Mouse (Mus musculus): ENCODE measurements around the gene Borcs6.
A peak's percentile ranks its signal among the peaks of the same experiment; 100 is the strongest.

Borcs6 gene

DNA sequence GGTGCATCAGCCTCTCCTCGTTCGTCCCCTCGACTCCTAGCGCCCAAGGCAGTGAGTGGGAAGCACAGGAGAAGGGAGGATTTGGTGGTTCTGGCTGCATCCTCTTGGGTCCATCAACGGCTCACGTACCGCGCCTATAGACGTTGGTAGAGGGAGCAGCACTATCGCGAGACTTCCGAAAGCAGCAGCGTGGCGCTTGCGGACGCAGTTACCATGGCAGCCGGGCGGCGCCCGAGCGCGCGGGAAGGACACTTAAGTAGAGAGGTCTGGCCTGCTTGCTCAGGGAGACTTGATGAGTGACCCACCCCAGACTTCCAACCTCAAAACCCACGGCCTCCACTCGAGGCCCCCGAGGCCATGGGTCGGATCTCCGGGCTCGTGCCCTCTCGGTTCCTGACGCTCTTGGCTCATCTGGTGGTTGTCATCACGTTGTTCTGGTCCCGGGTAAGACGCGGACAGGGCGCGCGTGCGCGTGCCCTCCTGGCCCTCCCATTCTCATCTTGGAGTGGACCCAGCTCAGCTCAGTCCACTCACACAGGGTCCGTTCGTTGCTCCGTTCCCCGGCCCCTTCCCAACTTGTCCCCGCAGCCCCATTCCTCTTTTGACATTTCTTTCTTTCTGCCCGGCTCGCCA is 11.2 kb downstream of the Borcs6 start, which contains the start of gene Tmem107:
TSS of gene Tmem107 (plus strand) at position 217 of the 633 bp plus-strand sequence.
- peak; percentile 97 for DNase-seq (ENCODE audit: low read depth, low spot score)

DNA sequence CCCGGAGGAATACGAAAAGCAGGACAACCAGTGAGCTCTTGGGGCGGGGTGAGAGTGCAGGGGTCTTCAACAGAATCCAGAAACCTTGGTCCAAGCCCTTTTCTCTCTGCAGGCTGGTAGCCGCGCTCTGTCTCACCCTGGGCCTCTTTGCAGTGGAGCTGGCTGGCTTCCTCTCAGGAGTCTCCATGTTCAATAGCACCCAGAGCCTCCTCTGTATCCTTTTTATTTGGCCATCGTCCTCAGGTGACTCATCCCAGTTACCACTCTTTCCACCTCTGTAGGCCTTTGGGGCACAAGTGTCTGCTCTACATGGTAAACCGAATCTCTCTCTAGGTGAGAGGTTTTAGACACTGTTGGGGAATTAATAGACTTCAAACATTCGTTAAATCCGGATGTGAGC is 11.7 kb downstream of the Borcs6 start:
- no peak for DNase-seq (ENCODE audit: low read depth, low spot score)

DNA sequence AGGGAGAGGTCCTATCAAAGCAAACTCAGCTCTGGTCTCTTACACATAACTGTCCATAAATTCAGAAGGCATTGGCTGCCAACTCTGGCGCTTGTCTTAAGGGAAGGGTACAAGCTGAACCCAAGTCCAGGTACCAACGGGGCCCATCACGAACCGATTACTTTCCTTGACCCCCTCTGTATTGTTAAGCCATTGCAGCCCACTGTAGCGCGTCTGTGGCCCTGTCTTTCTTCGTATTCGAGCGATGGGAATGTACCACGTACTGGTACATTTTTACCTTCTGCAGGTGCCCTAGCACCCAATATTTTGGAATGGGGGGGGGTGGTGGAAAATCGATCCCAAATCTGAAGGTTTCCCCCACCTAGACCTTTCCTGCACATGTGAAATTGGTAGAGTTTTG is 12.7 kb downstream of the Borcs6 start:
- DNase-seq (ENCODE audit: low read depth, low spot score) = no peak

DNA sequence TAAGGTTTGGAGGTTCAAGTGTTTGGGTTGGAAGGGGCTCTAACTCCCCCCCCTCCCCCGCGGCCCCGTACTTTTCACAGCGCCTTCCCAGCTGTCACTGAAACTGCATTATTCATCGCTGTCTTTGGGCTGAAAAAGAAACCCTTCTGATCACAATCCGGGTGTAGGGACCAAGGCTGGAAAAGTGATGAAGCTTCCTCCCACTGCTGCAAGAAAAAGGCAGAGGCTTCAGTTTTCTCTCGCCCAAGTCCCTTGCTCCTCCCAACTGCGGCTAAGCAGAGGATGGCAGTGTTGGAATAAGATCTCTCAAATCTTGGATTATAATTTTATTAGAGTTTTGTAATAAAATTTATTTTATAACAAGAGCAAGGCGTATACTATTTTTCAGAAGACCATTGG is 13.1 kb downstream of the Borcs6 start:
- no peak for DNase-seq (ENCODE audit: low read depth, low spot score)

DNA sequence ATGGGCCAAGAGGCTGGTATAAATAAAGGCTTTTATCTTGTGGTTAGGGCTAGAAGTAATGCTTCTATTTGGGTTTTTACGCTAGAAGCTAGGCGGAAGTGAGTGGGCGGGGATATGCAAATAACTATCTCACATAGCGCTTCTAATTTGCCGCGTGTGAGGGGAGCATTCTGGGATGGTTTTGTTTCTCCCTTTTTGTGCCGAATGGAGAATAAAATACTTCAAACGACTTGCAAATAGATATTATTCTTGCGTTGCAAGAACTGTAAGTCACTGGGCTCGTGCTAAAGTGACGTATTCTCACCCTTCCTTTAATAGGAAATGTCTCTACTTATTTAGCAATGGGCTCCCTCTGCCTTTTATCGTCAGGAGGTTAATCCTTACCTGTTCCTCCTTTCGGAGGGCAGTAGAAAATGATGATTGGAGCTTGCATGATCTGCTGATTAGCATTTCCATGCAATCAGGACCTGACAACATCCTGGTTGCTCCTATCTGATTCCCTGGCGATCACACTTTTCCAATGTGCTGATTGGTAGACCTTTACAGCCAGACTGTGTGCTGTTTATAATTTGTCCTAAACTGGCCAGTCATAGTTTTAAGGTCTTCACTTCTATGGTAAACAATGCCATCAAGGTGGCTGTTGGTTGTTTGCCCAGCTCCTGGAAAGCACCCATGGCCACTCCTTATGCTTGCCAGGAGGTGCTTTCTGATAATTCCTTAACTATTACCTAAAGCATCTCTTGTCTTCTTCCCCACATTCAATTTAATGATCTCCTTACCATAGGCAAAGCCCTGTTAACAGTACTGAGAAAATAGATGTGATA is 13.8 kb downstream of the Borcs6 start:
- DNase-seq (ENCODE audit: low read depth, low spot score) = peak; percentile 98

DNA sequence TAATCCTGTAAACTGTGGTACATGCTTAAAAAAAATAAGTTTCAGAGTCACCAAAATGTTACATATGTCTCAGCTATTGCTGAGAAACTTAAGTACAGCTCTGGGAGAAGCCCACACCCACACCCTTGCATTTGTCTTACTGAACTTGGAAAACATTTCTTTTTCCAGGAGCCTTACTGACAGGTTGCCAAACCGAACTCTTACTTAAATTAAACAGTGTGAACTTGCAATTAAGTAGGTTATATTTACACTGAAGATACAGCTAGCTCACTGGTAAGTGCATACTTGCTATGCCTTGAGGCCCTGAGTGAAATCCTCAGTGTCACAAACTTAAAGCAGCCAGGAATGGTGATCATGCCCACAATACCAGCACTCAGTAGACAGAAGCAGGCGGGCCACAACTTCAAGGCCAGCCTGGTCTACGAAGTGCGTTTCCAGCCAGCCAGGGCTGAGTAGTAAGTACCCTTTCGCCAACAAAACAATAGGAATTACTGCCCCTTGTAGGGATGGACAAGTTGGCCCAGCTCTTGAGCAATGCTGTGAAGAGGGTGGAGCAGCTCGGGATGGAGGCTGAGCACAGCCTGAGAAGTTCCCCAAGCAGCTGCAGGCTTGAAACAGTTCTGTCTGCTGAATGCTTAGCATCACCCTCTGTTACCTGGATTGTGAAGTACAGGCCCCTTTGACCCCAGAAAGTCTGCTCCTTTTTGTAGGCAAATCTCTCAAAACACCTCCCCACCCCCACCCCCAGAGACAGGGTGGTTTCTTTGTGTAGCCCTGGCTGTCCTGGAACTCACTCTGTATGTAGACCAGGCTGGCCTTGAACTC is 14.6 kb downstream of the Borcs6 start:
- peak; percentile 71 for DNase-seq (ENCODE audit: low read depth, low spot score)

DNA sequence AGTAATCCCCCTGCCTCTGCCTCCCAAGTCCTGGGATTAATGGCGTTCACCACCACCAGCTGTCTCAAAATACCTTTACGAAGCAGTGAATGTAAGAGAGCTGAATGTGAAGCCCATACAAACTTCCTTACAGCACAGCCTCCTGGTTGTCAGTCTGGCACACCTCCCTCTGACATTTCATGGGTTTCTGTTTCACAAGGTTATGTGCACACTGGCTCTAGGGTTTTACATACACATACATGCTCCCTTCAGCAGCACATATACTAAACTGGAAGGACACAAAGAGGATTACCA is 15.2 kb downstream of the Borcs6 start:
- DNase-seq (ENCODE audit: low read depth, low spot score) = no peak

DNA sequence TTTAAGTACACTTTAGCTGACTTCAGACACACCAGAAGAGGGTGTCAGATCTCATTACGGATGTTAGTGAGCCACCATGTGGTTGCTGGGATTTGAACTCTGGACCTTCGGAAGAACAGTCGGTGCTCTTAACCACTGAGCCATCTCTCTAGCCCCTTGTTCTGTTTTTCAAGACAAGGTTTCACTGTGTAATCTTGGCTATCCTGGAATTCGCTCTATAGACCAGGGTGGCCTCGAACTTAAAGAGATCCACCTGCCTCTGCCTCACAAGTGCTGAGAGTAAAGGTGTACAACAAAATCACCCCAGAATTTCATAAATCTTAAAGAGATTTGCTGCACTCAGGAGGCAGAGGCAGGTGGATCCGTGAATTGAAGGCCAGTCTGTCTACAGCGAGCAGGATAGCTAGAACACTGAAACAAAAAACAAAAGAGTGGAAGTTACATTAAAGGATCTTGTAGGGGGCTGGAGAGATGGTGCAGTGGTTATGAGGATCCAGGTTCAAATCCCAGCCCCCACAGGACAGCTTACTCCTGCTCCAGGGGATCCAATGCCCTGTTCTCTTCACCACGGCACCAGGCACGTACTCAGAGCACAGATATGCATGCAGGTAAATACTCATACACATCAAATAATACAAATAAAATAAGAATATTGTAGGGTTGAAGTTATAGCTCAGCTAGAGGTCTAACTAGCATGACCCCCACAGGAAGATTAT is 16.4 kb downstream of the Borcs6 start:
- DNase-seq (ENCODE audit: low read depth, low spot score) = peak; percentile 90

DNA sequence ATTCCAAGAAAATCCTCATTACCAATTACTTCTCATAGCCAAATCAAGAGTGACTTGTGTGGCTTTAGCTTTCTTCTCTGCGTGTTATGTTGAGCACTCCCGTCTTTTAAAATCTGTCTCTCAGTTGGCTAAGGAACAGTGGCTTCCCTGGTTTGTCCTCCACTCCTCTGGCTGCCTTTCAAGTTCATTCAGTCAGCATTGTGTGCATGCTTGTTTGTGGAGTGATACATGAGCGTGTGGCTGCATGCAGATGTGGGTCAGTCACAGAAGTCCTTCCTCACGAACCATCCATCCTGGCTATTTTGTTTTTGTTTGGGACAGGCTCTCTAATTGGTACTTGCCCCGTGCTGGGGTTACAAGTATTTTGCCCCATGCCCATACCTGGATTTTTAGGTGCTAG is 17.1 kb downstream of the Borcs6 start:
- no peak for DNase-seq (ENCODE audit: low read depth, low spot score)

DNA sequence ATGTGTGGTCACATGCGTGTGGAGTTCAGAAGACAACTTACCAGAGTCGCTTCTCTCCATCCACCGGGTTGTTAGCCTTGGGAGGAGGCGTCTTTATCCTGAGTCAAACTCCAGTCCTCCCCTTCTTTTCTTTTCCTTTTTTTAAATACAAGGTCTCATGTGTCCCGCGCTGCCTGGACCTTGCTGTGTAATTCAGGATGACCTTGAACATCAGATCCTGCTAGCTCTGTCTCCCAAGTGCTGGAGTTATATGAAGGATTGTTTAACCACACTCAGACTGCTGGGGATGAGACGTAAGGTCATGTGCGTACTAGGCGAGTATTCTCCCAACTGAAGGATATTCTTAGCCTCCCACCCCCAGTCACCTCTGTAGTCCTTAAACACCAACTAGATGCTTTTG is 17.8 kb downstream of the Borcs6 start:
- DNase-seq (ENCODE audit: low read depth, low spot score) = no peak

DNA sequence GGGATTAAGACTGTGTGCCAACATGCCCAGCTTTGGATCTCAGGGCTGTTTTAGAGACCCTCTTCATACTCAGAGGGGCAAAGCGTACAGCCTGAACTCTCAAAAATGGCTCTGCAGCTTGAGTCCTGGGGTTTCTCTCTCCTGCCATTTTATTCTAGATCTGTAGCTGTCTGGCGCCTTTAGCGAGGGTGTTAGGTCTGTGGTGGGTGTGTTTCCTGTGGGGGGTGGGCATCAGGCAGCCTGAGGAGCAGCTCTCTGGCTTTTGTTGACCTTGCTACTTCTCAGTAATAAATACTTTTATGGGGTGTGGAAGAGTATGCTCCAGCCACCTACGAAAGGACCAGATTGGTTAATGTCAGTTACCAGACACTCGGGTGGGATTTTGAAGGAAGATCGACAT is 18.5 kb downstream of the Borcs6 start:
- no peak for DNase-seq (ENCODE audit: low read depth, low spot score)

DNA sequence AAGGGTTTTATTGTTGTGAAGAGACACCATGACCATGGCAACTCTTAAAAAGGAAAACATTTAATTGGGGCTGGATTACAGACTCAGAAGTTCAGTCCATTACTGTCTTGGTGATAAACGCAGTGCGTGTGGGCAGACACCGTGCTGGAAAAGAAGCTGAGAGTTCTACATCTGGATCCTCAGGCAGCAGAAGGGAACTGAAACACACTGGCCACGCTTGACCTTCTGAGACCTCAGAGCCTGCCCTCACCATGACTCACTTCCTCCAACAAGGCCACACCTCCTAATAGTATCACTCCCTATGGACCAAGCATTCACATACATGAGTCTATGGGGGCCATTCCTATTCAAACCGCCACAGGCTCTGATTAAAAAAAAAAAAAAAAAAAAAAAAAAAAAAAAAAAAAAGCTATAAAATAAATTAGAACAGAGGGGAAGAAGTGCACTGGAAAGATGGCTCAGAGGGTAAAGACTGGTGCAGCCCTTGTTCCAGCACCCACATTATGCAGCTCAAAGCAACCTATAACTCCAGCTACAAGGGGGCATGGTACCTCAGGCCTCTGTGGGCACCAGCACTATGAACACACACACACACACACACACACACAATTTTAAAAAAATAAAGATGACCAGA is 19.4 kb downstream of the Borcs6 start:
- no peak for DNase-seq (ENCODE audit: low read depth, low spot score)

DNA sequence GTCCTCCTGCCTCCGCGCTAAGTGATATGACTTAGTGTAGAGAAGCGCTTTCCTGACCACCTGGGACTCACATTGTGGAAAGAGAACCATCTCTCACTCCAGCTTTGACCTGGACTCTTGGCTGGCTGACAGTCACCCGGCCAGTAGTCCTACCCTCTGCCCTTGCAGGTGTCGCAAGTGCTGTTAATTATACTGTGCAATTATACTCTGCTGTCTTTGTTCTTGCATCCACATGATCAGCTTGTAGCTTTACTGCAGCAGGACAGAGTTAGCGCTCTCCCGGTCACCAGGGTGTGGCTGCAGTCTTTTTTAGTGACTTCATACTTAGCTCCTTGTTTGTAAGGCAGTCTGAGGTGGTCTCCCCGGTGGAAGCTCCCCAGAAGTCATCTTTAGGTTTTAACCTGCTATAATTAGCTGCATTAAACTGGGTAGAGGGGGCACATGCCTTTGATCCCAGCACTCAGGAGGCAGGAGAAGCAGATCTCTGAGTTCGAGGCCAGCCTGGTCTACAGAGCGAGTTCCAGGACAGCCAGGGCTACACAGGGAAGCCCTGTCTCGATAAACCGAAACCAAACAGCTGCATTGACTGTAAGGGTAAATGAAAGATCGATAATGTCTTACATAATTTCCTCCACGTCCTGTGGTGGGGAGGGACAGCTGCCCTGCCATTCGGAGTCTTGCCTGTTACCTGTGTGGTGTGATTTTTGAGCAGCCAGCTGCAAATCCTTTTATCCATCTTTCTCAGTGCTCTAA is 20.8 kb downstream of the Borcs6 start:
- no peak for DNase-seq (ENCODE audit: low read depth, low spot score)

DNA sequence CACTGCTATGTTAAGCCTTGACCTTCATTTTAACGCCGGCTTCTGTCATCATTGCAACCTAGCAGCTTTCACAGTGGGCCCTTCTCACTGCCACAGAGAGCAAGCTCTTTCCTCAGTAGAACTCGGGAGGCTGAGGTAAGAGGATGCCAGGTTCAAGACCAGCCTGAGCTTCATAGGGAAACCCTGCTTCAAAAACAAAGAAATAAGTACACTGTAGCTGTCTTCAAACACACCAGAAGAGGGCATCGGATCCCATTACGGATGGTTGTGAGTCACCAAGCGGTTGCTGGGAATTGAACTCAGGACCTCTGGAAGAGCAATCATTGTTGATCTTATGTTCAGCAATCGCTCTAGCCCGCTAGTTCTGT is 21.3 kb downstream of the Borcs6 start:
- DNase-seq (ENCODE audit: low read depth, low spot score) = peak; percentile 72

DNA sequence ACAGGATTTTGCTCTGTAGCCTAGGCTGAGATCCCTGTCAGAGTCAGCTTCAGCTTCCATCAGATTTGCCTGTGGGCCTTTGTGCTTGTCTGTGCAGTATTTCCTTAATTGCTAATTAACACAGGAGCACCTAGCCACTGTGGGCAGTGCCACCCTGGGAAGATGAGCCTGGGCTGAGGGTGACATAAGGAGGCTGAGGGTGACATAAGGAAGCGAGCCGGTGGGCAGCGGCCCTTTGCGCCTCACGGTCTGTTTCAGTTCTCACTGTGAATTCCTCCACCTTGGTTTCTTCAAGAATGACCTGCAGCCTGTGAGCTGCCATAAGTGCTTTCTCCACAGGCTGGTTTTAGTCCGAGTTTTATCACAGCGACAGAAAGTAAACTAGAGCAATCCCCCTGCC is 22.1 kb downstream of the Borcs6 start:
- DNase-seq (ENCODE audit: low read depth, low spot score) = no peak

DNA sequence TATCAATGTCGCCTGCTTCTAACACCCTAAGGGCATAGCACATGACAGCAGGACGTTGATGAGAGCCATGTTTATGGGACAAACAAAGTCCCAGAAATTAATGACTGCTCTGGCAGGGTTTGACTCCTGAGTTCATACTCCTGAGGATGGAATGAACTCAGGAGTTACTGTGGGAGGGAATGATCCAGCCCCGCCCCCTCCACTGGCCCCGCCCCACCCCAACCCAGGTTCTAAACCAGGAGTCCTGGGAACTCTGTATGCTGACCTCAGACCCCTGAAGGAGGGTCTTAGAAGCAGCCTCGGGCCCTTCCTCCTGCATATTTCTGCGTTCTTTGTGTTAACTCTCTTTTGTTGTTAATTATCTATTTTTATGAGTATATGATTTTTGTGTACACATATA is 26.1 kb downstream of the Borcs6 start:
- no peak for DNase-seq (ENCODE audit: low read depth, low spot score)

DNA sequence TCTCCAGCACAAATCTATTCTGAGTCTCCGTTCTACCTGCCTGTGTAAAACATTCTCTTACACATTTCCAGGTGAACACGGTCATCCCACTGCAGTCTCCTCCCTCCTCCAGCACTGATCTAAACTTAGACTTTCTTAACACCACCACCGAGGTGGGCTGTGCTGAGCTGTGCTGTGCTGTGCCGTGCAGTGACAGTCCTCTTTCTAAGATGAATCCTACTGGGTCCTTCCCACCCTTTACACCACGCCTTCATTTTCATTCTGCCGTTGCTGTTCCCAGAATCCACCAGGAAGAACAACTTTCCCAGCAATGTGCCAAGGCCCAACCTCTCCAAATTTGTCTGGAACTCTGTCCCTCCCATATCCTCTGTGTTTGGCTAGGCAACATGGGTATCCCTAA is 26.9 kb downstream of the Borcs6 start:
- no peak for DNase-seq (ENCODE audit: low read depth, low spot score)

DNA sequence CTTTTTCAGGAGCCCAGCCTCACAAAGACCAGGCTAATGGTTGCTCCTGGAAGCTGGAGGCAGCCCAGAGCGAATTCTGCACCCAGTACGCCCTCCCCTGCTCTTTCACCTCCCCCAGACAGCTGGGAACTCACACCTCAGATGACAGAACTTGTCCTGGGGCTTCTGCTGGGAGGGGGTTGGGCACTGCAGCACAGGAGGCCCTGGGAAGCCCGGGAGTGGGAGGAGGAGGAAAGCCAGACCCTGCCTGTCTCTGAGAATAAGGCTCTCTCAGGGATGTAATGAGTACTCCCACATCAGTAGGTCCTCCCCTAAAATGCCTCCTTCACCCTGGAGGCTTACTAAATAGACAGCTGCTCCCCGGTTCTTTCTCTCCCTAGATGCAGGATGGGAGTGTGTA is 27.6 kb downstream of the Borcs6 start:
- no peak for DNase-seq (ENCODE audit: low read depth, low spot score)

DNA sequence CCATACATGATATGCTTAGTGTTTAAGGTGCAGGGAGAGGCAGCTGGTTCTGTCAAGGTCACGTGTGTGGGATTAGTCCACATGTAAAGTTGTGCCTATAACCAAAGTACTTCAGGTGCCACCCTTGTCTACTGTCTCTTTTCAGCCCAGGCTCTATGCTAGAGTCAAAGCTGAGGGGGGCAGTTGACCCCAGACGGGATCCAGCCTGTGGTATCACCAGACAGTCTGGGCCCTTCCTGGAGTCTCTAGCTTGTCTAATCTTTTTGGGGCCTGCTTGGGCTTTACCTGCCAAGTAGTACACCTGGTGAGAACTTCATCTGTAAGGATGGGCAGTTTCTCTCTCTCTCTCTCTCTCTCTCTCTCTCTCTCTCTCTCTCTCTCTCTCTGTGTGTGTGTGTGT is 28.1 kb downstream of the Borcs6 start:
- DNase-seq (ENCODE audit: low read depth, low spot score) = no peak

DNA sequence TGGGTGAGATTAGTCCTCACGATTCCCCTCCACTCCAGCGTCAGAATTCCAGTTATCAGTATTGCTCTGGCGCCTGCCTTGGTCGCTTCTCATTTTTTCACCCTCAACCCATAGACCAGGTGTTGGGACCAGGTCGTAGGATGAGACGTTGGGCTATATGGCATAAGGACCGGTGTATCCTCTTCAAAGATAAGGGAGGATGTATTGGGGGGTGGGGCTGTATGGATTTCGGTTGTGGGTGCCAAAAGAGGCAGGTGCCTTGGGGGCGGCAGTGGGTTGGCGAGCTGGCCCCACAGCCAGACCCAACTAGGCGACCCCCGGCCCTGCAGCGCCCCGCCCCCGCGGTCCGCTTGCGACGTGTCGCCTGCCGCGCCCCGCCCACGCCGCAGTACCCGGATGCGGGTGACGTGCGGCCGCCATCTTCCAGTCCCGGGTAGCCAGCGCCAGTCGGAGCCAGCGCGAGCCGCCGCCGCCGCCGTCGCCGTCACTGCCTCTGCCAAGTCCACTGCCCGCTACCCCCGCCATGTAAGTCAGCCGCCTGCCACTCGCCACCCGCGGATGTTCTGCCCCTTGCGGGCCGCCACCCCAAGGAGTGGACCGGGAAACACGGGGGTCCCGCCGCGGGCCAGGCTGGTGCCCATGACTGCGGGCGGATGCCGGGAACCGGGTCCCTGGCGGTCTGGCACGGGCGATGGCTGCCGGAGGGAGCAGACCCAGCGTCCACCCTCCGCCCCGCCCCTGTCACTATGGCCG is 28.8 kb downstream of the Borcs6 start, which contains the start of gene Vamp2:
TSS of gene Vamp2 (plus strand) at position 388 of the 753 bp plus-strand sequence.
- DNase-seq (ENCODE audit: low read depth, low spot score) = peak; percentile 81
